Mouse (Mus musculus): ENCODE measurements at regions not wholly inside any gene's neighbourhood (a gene's known extent, or its start where the extent isn't known, plus 50 kb on each side); places are given as distances from the start of the nearest gene placed in this dataset.

- DNase-seq (ENCODE audit: low read depth) = peak; percentile 47
These were observed 1057.0 kb downstream of the Flrt2 start for GRCm38 (mm10) chr12:96748868-96749615.

GRCm38 (mm10) chr12:96754714-96755113 is 1062.7 kb downstream of the Flrt2 start:
- DNase-seq (ENCODE audit: low read depth) = no peak

GRCm38 (mm10) chr12:96763153-96763552 is 1071.1 kb downstream of the Flrt2 start:
- no peak for DNase-seq (ENCODE audit: low read depth)

- DNase-seq (ENCODE audit: low read depth) = no peak
These were observed 1071.6 kb downstream of the Flrt2 start for GRCm38 (mm10) chr12:96763621-96764020.

GRCm38 (mm10) chr12:96764186-96764585 is 1072.2 kb downstream of the Flrt2 start:
- no peak for DNase-seq (ENCODE audit: low read depth)

GRCm38 (mm10) chr12:96771222-96771621 is 1079.2 kb downstream of the Flrt2 start:
- DNase-seq (ENCODE audit: low read depth) = no peak

- DNase-seq (ENCODE audit: low read depth) = no peak
These were observed 1129.3 kb downstream of the Flrt2 start for GRCm38 (mm10) chr12:96821376-96821775.

- DNase-seq (ENCODE audit: low read depth) = no peak
These were observed 1136.4 kb downstream of the Flrt2 start for GRCm38 (mm10) chr12:96828415-96828814.

All from fibroblast of lung, adult 2 months (primary cell).